Mouse (Mus musculus) heart, postnatal 25 days (tissue): ENCODE results near the gene E030018B13Rik. TPM values are rescaled to one million over a fixed set of nuclear protein-coding genes. Genes with fewer than 3 reads are reported as not detected.

Experiments used
- DNase-seq: peaks from one replicate; pipeline ENCODE4 v3.0.0; 2022; ENCODE audit warnings: low spot score
- intact Hi-C: fragments of 180-260 bp; cut with DNase I; formaldehyde crosslinking; loops from one replicate; pipeline ENCODE4 v1.15.1; 2025
- total RNA-seq, 2 experiments: library from RNA; stranded (reverse); gene quantifications; 2 replicates each; pipeline ENCODE4 v1.2.3; 2021

Gene E030018B13Rik
- total RNA-seq, 2 experiments from 2014 or later, result not detected

GRCm38 (mm10) chr7:63932461-63932860 is 15.8 kb downstream of the E030018B13Rik start:
- no peak for DNase-seq
- intact Hi-C loops, result no loop called here

- intact Hi-C loops, result loop anchor here (2.0 kb wide), 1 partner anchor 15 kb away; no protein-coding TSS in a partner anchor
- no peak for DNase-seq
These were observed 17.2 kb downstream of the E030018B13Rik start for GRCm38 (mm10) chr7:63933905-63934304.

- intact Hi-C loops, result loop anchor here (2.0 kb wide), 1 partner anchor 16 kb away; no protein-coding TSS in a partner anchor
- DNase-seq, result peak; percentile 58
These were observed 17.9 kb downstream of the E030018B13Rik start for GRCm38 (mm10) chr7:63934530-63934929.

- no peak for DNase-seq
- intact Hi-C loops, result loop anchor here (1.0 to 5.0 kb wide), 6 partner anchors 17 to 183 kb away; no protein-coding TSS in a partner anchor
These were observed 19.1 kb downstream of the E030018B13Rik start for GRCm38 (mm10) chr7:63935809-63936187.

GRCm38 (mm10) chr7:63936188-63936985 is 19.7 kb downstream of the E030018B13Rik start:
- DNase-seq, result peak; percentile 89
- intact Hi-C loops, result loop anchor here (1.0 to 5.0 kb wide), 5 partner anchors 26 to 184 kb away; no protein-coding TSS in a partner anchor

GRCm38 (mm10) chr7:63936986-63937235 is 20.3 kb downstream of the E030018B13Rik start:
- no peak for DNase-seq
- intact Hi-C loops, result loop anchor here (1.0 to 5.0 kb wide), 5 partner anchors 26 to 184 kb away; no protein-coding TSS in a partner anchor

- intact Hi-C loops, result loop anchor here (2.0 to 5.0 kb wide), 5 partner anchors 27 to 217 kb away; no protein-coding TSS in a partner anchor
- peak; percentile 90 for DNase-seq
These were observed 20.8 kb downstream of the E030018B13Rik start for GRCm38 (mm10) chr7:63937236-63938065.

GRCm38 (mm10) chr7:63938066-63938913 is 21.6 kb downstream of the E030018B13Rik start:
- no peak for DNase-seq
- intact Hi-C loops, result loop anchor here (2.0 to 5.0 kb wide), 2 partner anchors 119 to 217 kb away; no protein-coding TSS in a partner anchor

GRCm38 (mm10) chr7:63938914-63939396 is 22.3 kb downstream of the E030018B13Rik start, which contains the start of gene Klf13:
TSS of gene Klf13 (minus strand) at chr7:63938915.
- intact Hi-C loops, result loop anchor here (2.0 to 5.0 kb wide), 2 partner anchors 118 to 216 kb away; no protein-coding TSS in a partner anchor
- DNase-seq, result peak; percentile 99

GRCm38 (mm10) chr7:63939397-63939951 is 22.8 kb downstream of the E030018B13Rik start:
- intact Hi-C loops, result loop anchor here (2.0 to 5.0 kb wide), 2 partner anchors 118 to 215 kb away; no protein-coding TSS in a partner anchor
- peak; percentile 76 for DNase-seq

- DNase-seq, result no peak
- intact Hi-C loops, result loop anchor here (2.0 to 5.0 kb wide), 3 partner anchors 22 to 347 kb away; partner anchors contain the start of gene Mtmr10
These were observed 23.7 kb downstream of the E030018B13Rik start for GRCm38 (mm10) chr7:63940321-63940720.

- intact Hi-C loops, result loop anchor here (2.0 to 5.0 kb wide), 3 partner anchors 22 to 346 kb away; partner anchors contain the start of gene Mtmr10
- DNase-seq, result no peak
These were observed 24.4 kb downstream of the E030018B13Rik start for GRCm38 (mm10) chr7:63941050-63941449.

GRCm38 (mm10) chr7:63941501-63941900 is 24.8 kb downstream of the E030018B13Rik start:
- DNase-seq, result no peak
- intact Hi-C loops, result loop anchor here (2.0 to 5.0 kb wide), 3 partner anchors 21 to 346 kb away; partner anchors contain the start of gene Mtmr10

- DNase-seq, result no peak
- intact Hi-C loops, result loop anchor here (5.0 kb wide), 2 partner anchors 133 to 343 kb away; partner anchors contain the start of gene Mtmr10
These were observed 27.3 kb downstream of the E030018B13Rik start for GRCm38 (mm10) chr7:63943946-63944345.

- intact Hi-C loops, result no loop called here
- no peak for DNase-seq
These were observed 31.1 kb downstream of the E030018B13Rik start for GRCm38 (mm10) chr7:63947514-63948487.

GRCm38 (mm10) chr7:63949176-63949575 is 32.5 kb downstream of the E030018B13Rik start:
- intact Hi-C loops, result no loop called here
- DNase-seq, result no peak

- DNase-seq, result no peak
- intact Hi-C loops, result loop anchor here (5.0 kb wide), 1 partner anchor 116 kb away; no protein-coding TSS in a partner anchor
These were observed 34.4 kb downstream of the E030018B13Rik start for GRCm38 (mm10) chr7:63950931-63951607.
